Mouse (Mus musculus) embryo, embryonic 11.5 days (tissue): ENCODE data around the gene Nubp1.

ENCODE experiments used
- DNase-seq: peaks from one replicate; pipeline ENCODE4 v3.0.0-alpha.2; 2012; ENCODE audit warnings: low read depth, low spot score

Gene Nubp1

GRCm38 (mm10) chr16:10411764-10412746, at the start of gene Nubp1:
Nubp1 (plus strand) TSS chr16:10411948.
- DNase-seq, result peak; percentile 93

DNA sequence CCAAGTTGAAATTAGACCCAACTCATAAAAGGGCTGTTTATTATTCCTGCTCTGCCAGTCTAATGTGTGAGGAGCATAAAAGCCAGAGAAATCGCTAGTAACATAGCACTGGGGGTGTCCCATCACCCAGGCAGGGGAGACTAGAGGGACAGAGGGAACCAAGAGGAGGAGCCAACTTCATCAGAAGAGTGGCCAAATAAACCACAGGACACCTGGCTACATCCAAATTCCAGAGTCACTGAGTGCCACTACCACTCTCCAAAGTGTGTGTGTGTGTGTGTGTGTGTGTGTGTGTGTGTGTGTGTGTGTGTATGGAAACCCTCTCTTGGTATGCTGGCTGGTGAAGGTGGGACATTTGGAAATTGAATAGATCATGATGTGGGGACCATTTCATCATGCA, 48.7 kb upstream of the Nubp1 start:
- no peak for DNase-seq

GRCm38 (mm10) chr16:10365796-10366195, 46.0 kb upstream of the Nubp1 start:
- no peak for DNase-seq

GRCm38 (mm10) chr16:10366240-10367217, 45.2 kb upstream of the Nubp1 start:
- no peak for DNase-seq

DNA sequence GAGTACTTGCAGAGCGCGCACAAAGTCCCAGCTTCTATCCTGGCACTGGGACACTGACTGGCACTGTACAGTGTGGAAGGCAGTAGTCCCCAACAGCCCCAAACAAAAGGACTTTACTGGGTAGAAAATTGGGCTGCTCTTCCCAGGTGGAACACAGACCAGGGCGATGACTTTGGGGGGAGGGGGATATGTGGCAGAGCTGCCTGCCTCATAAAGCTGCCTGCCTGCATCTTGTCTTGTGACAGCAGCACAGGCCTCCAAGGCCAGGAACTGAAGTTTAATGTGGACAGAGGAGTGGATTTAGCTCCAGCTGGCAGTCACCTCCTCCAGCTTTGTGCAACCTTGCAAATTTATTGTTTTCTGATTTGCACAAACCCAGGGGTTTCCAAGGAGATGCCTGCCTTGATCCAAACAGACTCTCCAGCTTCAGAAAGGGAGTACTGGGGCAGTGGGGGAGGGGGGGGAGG, 42.2 kb upstream of the Nubp1 start:
- DNase-seq, result no peak

GRCm38 (mm10) chr16:10369996-10370395, 41.8 kb upstream of the Nubp1 start:
- DNase-seq, result no peak

- no peak for DNase-seq
Observed at GRCm38 (mm10) chr16:10372372-10372771, 39.4 kb upstream of the Nubp1 start.

DNA sequence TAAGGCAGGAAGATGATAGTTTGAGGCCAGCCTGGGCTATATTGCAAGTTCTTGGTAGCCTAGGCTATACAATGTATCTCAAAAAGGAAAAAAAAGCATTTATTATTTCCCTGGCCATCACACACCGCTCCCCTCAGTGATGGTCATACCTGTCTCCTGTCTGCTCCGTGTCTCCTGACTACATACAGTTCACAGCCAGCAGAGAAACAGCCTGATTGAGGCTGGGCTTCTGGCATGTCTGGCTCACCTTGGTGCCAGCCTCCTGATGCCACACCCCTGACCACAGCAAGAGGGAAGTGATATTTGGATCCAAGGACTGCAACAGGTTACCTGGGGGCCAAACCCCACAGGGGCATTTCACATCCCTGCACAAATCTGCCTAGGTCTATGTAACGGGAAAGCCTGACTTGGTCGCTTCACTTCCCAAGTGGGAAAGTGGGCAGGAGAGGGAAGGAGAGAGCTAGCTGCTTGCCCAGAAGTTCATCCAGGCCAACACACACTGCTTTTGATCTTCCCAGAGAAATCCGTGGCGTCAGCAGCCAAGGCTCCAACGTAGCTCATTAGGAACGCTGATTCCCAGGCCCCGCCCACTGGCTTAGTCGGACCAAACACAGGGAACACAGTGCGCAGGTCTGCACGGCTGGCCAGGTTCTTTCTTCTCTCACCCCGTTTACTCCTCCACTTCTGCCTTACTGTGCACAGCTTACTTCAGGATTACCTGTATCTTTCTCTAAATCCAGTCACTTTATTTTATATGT, 37.3 kb upstream of the Nubp1 start:
- DNase-seq, result no peak

- DNase-seq, result no peak
Observed at GRCm38 (mm10) chr16:10377286-10377685, 34.5 kb upstream of the Nubp1 start.

GRCm38 (mm10) chr16:10379531-10379930, 32.2 kb upstream of the Nubp1 start:
- no peak for DNase-seq

DNA sequence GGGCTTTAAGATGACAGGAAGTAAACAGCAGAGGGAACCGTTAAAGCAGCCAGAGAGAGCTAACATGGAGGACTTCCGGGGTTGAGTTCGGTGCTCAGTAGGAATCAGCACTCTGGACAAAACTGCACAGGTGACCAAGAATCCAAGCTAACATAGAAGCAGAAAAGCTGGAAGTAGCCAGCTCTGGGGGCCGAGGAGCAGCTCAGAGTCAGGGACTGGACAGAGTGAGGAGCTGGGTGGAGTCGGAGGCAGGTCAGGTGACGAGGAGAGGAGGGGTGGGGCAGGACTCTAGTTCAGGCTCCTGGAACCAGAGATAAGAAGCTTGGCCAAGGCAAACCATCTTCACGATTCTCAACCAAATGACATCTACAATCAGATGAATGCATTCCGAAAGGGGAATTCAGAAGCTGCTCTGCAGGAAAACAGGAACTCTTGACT, 27.7 kb upstream of the Nubp1 start:
- no peak for DNase-seq

DNA sequence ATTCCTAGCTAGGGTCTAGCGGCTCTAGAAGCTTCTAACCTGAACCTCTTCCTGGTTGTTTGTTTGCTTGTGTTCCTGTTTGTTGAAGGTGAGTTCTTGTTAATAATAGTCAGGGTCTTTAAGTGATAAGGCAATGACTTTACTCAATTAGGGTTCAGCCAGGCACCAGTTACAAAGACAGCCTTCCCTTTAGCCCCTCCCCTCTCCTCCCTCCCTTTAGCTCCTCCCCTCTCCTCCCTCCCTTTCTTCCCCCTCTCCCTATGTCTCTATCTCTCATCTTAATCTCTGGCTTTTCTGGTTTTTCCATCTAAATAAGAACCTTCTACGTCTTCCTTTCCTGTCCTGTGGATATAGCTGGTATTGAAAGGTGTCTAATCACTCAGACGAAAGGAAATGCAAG, 27.2 kb upstream of the Nubp1 start:
- DNase-seq, result no peak

DNA sequence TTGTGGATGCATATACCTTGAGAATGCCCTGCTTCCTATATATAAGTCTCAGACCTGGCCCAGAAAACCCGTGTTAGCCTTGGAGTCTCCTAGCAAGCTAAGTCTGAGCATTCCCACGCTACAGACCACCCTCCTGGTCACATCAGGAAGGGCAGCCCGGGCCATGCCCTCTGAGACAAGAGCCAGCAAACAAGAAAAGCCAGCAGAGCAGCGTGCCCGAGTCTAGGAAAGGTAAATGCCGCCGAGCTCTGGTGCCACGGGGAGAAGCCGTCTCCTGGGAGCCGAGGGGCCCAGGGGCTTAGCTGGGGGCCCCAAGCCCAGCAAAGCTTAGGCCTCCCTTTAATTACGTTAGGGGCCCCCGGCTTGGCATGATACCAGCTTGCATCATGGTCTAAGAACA, 26.5 kb upstream of the Nubp1 start:
- DNase-seq, result no peak

DNA sequence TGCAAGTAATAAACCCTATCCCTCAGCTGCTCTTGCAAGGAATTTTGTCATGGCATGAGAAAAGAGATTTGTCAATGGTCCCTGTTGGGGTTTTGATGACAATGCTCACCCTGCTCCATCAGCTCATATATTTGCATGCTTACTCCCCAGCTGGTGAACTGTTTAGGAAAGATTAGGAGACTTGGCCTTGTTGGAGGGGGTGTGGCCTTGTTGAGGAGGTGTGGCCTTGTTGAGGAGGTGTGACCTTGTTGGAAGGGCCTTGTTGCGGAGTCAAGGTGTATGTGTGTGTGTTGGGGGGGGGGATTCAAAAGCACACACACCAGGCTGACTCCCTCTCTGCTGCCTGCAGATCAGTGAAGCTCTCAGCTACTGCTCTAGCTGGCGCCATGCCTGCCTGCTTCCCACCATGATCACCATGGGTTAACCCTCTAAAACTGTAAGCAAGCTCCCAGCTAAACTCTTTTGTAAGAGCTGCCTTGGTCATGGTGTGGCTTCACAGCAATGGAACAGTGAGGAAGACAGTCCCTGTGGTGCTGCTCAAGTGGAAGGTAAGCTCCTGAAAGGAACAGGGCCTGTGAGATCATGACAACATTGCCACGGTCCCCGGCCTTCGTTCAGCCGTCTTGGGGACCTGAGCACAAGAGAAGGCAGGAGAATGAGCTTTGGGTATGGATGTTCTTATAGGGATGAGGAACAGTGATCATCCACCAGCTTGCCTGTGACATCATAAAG, 22.9 kb upstream of the Nubp1 start:
- no peak for DNase-seq

GRCm38 (mm10) chr16:10392587-10392986, 19.2 kb upstream of the Nubp1 start:
- DNase-seq, result no peak

DNA sequence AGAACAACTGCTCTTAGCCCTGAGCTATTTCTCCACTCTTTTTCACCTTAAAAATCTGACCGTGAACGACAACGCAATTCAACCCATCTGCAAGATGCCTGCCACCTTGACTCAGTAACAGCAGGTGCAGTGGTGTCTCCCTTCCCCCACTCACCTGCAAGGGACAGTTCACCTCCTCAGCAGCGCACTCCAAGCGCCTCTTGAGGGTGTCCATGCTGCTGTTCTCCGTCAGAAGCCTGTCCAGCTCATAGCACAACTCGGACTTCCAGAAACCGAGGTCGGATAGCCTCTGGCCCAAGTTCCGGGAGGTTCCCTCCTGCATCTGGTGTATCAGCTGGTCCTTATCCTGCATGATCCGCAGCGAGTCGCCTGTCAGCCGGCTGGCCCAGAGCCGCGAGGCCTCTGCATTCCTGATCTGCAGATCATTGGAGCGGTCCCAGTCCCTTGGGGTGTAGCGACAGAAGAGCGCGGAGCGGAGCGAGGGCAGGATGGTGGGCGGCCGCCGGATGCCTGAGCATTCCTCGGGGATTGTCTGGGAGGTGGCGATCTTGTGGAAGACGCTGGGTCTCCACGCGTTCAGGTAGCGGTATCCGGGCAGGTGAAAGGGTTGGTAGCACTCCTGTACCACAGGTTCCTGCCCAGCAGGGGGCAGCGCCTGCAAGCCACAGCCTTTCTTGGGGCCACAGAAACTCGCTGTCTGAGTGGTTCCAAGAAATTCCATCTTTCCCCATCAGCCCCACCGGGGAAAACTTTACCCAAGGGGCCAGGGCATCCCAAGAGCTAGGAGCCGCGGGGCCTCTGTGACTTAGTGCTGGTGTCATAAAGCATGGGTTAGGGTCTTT, 16.8 kb upstream of the Nubp1 start, which contains the start of gene Tekt5:
Gene Tekt5, minus strand, starts transcription at position 792 of the 842 bp plus-strand sequence.
- no peak for DNase-seq

- no peak for DNase-seq
Observed at GRCm38 (mm10) chr16:10398755-10399154, 13.0 kb upstream of the Nubp1 start.

DNA sequence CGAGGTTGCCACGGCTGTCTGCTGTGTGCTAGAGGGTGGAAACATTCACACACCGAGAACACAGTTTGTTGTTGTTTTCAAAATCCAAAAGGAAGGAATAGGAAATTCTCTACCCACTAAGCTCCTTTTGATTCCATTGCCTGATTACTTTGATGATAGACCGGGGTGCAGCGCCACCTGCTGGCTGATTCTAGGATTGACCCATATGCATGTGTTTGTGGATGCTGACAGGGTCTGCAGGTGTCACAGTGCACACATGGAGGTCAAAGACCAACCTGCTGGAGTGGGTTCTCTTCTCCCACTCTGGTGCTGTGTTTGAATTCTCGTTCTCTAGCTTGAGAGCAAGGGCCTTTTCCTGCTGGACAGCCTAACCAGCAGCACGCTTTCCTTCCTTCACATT, 12.6 kb upstream of the Nubp1 start:
- DNase-seq, result peak; percentile 58

GRCm38 (mm10) chr16:10415976-10416375, 4.2 kb downstream of the Nubp1 start:
- no peak for DNase-seq

DNA sequence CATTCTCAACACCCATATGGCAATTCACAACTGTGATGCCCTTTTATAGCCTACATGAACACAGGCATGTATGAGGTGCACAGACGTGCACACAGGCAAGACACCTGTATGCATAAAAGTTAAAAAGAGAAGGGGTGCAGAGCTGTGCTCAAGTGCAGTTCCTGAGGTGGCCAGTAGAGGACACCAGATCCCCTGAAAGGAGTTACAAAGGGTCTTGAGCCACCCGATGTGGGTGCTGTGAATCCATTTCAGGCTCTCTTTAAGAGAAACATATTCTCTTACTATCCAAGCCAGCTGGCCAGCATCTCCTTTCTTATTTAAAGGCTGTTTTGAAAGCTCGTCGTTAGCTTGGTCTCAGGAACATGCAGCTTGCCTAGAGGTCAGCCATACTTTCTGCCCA, 5.1 kb downstream of the Nubp1 start:
- DNase-seq, result no peak
